Mouse (Mus musculus): Measurements from ENCODE around the gene Fkbp1a.

Fkbp1a gene

DNA sequence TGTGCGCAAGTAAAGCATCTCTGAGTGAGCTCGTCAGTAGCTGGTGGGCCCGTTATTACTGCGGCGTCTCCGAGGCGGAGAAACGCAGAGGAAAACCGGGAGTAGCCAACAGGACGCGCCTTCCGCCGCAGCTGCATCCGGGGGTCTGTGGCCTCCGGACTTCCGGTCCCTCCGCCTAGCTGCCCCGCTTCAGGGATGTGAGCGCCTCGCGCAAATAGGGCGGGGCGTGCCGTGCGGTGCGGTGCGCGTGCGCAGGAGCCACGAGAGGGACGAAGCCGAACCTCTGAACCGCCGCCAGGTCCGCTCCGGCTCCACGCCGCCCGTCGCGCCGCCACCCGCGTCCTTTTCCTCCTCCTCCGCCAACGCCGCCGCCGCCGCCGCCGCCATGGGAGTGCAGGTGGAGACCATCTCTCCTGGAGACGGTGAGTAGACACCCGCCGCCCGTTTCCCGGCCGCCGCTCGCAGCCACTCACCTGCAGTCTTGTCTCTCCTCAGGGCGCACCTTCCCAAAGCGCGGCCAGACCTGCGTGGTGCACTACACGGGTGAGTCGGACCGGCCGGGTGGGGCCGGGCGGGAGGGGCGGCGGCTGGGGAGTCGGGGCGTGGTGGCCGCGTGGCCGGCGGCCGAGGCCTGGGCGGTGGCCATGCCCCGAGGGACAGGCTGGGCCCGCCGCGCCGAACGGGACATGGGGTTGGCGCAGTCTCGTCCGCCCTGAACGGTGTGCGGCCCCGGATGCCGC is at the start of gene Fkbp1a:
Gene Fkbp1a, plus strand, starts transcription at position 161 of the 740 bp plus-strand sequence.
- DNase-seq (ENCODE audit: low spot score in 2 of 2) = peak; percentile 94 to 95

DNA sequence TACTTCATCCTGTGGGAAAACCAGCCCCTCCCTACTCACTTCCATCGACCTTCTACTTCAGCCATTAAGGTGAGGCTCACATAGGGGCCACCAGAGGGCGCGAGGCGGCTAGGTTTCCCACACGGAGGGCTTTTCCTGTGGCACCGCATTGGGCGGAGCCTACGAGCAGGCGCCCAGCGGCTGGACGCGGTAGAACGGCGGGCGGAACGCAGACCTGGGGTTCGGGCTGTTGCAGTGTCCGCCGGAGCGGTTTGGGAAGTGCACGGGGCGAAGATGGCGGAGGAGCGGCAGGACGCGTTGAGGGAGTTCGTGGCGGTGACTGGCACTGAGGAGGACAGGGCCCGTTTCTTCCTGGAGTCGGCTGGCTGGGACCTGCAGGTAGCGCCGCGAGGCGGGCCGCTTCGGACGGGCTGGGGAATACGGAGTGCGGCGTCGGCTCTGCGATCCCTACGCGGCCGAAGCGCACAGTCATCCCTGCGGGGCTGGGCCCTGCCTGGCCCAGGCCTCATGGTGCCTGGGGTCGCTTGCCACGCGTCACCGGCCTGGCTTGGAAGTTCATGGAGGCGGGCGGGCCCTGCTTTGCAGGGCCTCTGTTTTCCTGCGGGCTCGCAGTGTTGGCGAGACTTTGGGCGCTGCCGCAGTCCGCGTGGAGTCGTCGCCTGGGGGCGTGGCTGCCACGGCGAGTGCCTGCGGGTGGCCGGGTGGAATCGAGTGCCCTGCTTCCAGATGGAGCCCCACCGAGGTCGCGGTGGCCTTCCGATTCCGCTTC is 48.1 kb upstream of the Fkbp1a start, which contains the start of gene Nsfl1c:
Gene Nsfl1c, plus strand, starts transcription at position 148 of the 769 bp plus-strand sequence.
- DNase-seq (ENCODE audit: low spot score in 2 of 2) = peak; percentile 89 to 92

DNA sequence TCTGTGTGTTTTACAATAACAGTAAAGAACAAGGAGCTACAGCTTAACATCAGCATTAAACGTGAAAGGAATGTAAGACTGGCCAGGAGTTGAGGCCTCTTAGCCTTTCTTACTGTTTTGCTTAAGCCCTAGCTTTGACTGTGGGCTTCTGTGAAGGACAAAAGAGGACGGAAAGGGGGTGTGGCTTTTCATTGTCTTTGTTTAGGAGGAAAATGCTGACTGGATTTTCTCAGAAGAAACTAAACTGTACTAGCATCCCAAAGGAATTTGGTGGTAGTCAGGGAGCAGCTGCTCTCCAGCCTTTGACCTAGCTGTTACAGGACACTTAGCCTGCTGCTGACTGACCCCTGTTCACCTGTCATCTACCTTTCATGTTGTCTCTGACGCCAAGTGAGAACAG is 43.9 kb upstream of the Fkbp1a start:
- DNase-seq (ENCODE audit: low spot score in 2 of 2) = no peak

DNA sequence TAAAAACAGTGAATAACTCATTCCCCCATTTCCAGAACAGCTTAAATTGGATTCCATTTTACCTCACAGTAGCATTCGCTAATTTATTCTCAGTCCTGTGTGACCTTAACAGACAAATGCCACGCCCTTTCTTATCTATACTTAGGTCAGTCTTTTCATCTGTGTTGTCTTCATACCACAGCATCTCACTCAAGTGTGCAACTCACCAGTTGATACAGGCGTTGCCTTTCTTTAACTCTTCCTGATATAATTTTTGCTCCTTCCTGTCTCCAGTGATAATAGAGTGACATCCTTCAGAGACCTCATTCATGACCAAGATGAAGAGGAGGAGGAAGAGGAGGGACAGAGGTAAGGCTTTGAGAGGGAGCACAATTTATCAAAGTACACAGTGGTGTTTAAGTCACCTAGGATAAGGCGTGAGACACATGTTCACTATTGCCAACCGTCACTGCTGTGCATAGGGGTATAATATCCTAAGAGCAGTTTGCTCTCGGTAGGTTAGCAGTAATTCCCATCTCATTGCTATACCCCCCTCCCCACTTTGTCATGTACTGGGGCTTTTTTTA is 41.8 kb upstream of the Fkbp1a start:
- DNase-seq (ENCODE audit: low spot score in 2 of 2) = no peak

DNA sequence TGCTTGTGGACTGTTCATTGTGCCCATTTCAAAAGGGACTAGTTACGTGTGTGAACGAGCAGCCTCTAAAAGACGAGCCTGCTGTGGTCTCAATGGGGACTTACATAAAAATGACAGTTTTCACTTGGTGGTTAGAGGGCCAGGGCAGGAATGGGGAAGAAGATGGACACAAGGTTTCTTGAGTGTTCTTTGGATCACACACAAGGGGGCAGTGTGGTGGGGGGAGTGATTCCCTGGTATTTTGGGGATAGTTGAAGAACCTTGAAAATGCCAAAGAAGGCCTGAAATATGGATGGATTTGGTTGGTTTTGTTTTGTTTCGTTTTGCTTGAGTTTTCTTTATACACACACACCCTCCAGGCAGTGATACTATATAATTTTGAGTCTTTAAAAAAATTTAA is 38.1 kb upstream of the Fkbp1a start:
- DNase-seq (ENCODE audit: low spot score in 2 of 2) = no peak

DNA sequence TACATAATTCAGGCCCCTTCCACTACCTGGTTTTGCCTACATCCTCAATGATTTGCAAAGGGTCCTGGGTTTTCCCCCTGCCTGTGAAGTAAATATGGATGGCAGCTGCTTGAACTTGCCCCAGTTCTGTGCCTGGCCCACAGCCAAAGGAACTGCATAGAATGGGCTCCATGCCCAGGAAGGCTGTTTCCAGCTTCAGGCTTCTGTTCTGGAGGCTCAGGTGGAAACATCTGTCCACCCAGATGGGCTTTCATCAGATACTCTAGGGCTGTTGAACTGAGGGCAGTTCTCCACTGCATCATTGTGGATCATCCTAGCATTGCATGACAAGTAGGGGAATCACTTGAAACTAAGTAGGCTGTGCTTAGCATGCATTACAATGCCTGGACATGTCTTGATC is 30.1 kb upstream of the Fkbp1a start:
- DNase-seq (ENCODE audit: low spot score in 2 of 2) = peak in 1 of 2 experiments; percentile 41

DNA sequence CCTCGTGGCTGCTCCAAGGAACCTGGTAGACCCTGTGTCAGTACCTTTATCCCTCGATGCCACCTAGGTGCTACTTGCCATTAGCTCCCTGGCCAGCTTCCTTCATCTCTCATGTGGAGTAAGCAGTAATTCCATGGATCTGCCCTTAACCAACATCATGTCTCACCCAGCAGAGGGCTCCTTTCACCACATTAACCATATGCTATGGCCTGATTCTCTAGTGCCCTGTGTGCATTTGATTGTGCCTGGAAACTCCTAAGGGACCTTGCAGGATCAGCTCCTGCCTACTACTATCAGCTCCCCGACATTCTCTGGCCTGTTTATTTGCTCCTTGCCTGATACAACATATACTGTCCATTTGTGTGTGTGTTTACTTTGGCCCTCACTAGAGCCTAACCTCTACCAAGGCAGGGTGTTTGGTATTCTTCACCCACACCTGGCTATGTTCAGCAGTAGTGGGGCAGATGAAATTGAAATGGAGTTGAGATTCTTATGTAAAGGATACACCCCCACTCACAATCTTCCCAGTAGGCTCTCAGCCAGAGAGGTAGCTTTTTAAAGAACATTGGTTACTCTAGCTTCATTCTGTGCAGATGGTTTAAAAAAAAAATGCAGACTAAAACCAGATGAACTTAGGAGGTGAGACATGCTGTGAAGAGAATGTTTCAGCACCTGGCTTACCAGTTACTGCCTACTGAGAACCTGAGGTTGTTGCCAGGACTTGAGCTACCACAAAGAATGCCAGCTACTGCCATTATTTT is 28.6 kb upstream of the Fkbp1a start:
- peak; percentile 41 to 51 for DNase-seq (ENCODE audit: low spot score in 2 of 2)

DNA sequence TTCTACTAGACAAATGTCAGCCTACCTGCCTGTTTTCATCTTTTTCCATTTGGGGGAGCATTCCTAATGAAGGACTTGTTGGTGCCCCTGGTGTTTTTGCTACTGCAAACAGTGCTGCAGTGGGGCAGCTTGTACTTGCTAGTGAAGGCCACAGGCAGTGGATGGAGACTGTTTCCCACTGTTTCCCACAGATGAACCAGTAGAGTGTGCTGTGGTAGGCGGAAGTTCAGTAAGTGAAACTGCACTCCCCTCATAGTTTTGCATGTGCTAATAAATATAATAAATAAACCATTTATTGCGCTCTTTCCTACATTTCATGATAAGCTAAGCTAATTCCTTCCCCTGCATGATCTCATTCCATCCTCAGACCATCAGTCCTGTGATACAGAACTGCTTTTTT is 23.3 kb upstream of the Fkbp1a start:
- DNase-seq (ENCODE audit: low spot score in 2 of 2) = no peak

DNA sequence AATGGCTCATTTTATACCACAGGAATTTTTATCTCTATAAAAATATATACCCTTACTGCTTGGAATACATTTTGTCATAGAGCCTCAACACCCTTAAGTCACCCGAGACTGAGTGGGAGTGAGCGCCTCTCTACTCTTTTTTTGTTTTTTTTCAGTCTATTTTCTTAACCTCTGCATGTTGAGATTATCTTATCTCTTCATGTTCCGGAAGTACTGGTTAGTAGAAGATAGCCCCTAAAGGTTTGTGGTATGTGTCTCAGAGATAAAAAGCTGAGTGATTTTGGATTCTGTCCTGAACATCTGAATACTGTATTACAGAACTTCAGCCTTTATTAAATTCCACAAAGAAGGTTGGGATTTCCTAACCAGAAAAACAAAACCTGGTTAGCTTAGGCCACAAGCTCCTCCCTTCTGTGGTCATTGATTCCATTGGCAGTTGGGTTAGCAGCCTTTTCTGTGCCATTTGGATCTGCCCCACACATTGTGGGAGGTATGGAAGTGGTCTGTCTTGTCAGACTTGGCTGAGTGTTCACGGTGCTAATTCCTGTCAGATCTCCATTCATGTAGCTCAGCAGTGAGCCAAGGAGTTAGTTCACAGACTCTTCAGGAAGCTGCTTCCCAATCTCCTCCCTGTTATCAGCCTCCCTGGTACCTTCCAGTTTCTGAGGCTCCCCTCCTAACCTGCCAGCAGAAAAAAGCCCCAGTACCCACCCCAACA is 17.8 kb upstream of the Fkbp1a start:
- DNase-seq (ENCODE audit: low spot score in 2 of 2) = no peak

DNA sequence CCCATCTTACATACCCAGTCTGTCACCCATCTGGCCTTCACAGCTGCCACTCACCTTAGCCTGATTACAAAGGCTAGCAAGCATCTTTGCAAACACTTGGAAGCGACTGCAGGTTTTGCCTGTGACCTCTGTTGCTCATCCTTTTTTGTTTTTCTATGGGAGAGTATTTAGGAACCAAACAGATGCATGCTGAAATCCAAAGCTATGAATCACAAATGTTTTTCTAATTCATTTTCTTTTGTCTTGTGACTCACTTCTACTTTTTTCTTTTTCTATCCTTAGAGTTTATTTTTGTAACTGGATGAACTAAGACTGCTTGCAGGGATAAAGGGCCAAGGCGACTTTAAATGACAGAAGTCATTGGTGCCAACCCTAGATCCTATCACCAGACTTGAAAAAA is 16.8 kb upstream of the Fkbp1a start:
- DNase-seq (ENCODE audit: low spot score in 2 of 2) = no peak

DNA sequence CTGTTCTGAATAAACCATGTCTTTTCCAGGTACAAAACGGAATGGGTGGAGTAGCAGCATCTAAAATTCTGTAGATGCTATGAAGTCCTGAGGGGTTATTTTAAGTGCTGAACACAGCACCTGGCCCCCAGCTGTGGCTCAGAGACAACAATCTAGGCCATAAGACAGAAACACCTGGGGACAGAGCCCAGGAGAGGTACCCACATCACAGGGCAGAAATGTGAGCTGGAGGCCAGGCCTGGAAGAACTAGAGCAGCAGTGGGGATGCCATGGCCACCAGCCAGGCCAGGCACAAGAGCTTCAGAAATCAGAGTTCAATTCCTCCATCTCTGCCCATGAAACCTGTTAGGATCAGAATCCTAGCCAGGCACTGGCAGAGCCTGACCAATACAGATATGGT is 14.2 kb upstream of the Fkbp1a start:
- no peak for DNase-seq (ENCODE audit: low spot score in 2 of 2)

DNA sequence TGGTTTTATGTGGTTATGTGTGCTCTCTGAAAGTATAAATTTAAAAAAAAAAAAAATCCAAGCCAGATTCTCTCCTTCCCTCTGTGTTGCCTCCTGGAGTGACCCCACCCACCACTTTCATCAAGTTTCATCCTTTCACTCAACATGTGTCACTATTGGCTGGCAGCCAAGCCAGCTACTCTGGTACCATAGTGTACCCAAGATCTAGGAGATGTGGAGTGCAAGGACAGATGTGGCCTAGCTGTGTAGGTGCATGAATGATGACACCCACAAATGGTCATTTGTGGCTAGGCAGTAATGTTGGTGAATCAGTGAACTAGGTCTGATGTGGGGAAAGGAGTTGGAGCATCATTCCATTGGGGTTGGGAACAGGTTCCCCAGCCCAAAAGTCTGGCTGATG is 13.1 kb upstream of the Fkbp1a start:
- no peak for DNase-seq (ENCODE audit: low spot score in 2 of 2)

DNA sequence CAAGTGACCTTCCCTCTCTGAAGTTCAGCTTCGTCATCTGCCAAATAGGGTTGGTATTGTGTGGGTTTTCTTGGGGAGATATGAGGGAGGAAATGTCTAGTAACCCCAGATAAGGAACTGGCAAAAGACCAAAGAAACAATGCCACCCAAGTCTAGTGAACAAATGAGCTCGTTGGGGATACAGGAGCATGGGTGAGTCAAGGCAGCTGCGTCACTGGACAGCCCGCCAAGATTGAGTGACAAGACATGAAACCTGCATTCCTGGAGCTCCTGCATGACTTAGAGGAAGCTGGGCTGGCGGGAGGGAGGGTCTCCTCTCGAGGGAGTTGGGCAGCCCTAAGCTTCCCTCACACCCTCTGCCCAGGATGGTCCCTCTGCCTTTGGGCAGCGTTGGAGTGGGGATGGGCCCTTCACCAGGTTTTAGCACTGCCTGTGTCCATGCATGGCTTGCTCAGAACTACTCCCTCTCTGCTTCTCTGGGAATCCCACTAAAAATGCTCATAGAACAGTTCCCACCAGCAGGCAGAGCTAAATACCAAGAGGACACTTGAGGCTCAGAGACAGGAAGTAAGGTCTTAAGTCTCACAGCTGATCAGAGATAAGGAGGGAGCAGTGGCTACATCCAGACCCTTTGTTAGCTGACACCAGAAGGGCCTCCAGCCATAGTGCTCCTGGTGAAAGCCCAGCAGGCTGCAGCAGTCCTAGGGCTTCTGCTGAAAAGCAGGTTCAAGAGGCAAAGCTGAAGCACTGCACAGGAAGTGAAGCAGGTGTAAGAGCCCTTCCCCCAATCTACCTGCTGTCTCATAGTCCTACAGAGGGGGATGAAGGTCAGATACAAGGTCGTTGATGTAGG is 11.7 kb upstream of the Fkbp1a start:
- DNase-seq (ENCODE audit: low spot score in 2 of 2) = no peak

DNA sequence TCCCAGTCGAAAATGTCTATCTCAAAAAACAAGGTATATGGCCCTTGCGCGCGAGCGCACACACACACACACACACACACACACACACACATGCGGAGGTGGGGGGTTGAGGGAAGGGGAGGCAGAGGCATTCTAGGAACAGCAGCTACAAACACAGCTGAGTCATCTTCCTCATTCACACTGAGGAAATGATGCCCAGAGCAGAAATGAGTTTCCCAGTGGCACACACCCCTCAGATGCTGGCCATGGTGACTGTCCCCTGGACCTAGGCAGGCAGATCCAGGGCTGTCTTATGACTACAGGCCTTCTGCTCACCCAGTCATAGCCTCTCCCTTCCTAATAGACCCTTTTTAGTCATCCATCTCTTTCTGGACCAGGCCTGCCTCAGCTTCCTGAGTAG is 8.7 kb upstream of the Fkbp1a start:
- DNase-seq (ENCODE audit: low spot score in 2 of 2) = no peak

DNA sequence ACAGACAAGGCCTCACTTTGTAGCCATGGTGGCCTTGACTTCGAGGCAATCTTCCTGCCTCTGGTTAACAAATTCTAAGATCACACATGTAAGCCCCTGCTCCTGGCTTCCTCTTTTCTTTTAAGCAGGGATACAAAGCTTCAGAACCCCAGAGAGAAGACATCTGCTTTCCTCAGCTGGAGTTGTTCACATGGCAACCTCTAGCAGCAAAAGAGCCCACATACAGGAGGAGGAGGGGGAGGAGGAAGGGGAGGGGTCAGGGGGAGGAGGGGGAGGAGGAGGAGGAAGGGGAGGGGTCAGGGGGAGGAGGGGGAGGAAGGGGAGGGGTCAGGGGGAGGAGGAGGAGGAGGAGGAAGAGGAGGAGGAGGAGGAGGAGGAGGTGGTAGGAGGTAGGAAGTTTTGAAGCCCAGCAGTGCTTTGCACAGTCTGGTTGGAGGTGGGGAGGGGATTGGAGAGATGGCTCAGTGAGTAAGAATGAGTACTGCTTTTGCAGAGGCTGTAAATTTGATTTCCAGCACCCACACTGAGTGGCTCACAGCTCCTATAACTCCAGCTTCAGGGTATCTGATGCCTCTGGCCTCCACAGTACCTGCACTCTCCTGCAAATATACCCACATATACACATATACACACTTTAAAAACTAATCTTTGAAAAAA is 6.2 kb upstream of the Fkbp1a start:
- DNase-seq (ENCODE audit: low spot score in 2 of 2) = no peak

DNA sequence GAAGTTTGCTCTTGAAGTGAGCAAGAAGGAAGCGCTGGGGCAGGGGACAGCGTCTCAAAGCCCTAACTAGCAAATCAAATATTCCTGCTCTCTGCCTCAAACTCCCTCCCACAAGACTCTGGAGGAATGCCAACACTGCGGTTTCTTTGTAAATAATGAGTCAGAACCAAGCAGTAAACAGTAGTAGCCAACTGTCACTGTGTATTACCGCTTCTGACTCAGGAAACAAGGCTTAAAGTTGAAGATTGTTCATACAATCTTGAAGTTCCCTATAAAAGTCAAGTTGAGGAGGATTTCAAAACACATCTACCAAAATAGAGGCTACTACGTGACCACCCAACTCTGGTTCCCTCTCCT is 5.7 kb upstream of the Fkbp1a start:
- DNase-seq (ENCODE audit: low spot score in 2 of 2) = peak in 1 of 2 experiments; percentile 39

DNA sequence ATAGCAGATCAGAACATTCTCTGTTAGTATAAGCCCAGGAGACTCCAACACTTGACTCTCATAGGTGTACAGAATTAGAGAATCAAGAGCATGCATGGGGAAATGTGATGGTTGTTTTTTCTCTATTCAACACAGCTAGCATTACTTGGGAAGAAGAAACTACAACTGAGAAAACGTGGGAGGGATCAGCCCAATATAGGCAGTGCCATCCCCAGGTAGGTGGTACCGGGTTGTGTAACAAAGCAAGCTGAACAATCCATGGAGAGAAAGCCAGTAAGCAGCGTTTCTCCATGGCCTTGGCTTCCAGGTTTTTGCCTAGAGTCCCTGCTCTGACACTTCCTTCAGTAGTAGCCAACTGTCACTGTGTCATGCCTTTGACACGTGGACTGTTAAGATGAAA is 3.6 kb upstream of the Fkbp1a start:
- DNase-seq (ENCODE audit: low spot score in 2 of 2) = peak in 1 of 2 experiments; percentile 41

DNA sequence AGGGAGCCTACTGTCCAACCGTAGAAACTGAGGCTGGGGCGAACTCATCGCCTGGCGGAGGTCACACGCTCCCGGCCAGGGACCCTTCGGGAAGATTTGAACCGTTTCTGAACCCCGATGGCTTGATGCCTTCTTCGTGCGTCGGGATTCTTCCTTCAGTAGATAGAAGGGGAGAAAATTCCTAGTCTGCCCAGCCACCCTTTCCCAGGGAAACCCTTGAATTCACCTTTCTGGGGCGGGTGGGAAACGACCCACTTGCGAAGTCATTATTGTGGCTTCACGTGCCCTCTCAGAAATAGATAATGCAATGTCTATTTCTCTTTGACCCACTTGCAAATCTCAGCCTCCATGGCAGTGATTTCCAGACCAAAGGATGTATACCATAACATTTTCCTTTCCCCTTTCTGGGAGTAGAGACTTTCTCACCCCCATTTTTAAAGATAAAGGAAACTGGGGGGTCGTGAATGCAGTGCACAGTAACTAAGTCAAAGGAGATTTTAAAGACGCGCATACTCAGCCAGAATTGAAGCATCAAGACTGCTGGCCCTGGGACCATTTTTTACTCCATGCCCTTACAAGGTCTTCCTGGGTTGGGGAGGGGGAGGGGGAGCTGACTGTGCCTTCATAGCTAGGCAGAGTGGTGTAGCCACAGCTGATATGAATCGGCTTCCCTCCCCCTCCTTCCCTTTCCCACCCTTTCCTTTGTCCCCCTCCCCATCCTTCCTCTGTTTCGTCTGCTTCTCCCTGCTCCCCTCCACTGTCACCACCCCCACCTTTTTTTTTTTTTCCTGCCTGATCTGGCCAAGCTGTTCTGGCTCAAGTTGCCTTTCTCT is 996 bp downstream of the Fkbp1a start:
- DNase-seq (ENCODE audit: low spot score in 2 of 2) = peak in 1 of 2 experiments; percentile 40

DNA sequence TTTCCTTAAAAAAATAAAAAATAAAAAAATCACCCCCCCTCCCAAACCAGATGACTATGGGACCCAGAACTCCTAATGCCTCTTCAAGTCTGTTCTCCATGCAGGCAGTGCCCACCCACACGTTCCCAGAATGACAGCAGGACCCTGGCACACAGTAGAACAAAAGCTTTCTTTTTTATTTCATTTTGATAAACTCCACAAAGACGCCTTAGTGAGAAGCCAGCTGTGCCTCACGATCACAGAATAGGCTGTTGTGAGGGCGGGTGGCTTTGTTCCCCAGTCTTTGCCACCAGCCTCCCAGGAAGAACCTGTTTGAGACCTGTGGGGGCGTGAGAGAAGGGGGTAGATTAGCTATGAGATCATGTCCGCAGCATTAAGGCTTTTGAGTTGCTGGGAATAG is 2.4 kb downstream of the Fkbp1a start:
- DNase-seq (ENCODE audit: low spot score in 2 of 2) = peak in 1 of 2 experiments; percentile 40
